Mouse (Mus musculus) midbrain, embryonic 13.5 days (tissue): ENCODE results near the gene Crb1. TPM values are rescaled to one million over a fixed set of nuclear protein-coding genes. Genes with fewer than 3 reads are reported as not detected.
"Not testable (repeated sequence)": the region's sequence is repeated elsewhere in the genome, so short reads cannot be mapped to it uniquely, and the experiment has no call there.

Experiments used
- ATAC-seq: fragments of 200-750 bp; cut with Nextera tagmentation; 2 replicates; pipeline ENCODE4 v1.8.0; 2017; ENCODE audit warnings: mild to moderate bottlenecking, moderate TSS enrichment, moderate library complexity
- H3K27ac ChIP-seq: fragments of 300-500 bp; sonication (generic); 2 replicates; pipeline ENCODE4 v1.5.1; 2015; ENCODE audit warnings: inconsistent platforms, mild to moderate bottlenecking, moderate library complexity
- H3K27me3 ChIP-seq: fragments of 300-500 bp; sonication (generic); 2 replicates; pipeline ENCODE4 v1.6.1; 2015; ENCODE audit warnings: mild to moderate bottlenecking, inconsistent platforms
- H3K36me3 ChIP-seq: fragments of 300-500 bp; sonication (generic); 2 replicates; pipeline ENCODE4 v1.6.1; 2015; ENCODE audit warnings: mild to moderate bottlenecking, inconsistent platforms
- H3K4me1 ChIP-seq: fragments of 300-500 bp; sonication (generic); replicated peaks from 2 replicates; pipeline ENCODE4 v1.6.1; 2015; ENCODE audit warnings: inconsistent platforms
- H3K4me2 ChIP-seq: fragments of 300-500 bp; sonication (generic); replicated peaks from 2 replicates; pipeline ENCODE4 v1.6.1; 2015; ENCODE audit warnings: moderate library complexity, mild to moderate bottlenecking, inconsistent platforms
- H3K4me3 ChIP-seq: fragments of 300-500 bp; sonication (generic); replicated peaks from 2 replicates; pipeline ENCODE4 v1.5.1; 2015; ENCODE audit warnings: mild to moderate bottlenecking, inconsistent platforms
- H3K9ac ChIP-seq: fragments of 300-500 bp; sonication (generic); replicated peaks from 2 replicates; pipeline ENCODE4 v1.6.1; 2015; ENCODE audit warnings: mild to moderate bottlenecking, inconsistent platforms
- H3K9me3 ChIP-seq: fragments of 300-500 bp; sonication (generic); 2 replicates; pipeline ENCODE4 v1.6.1; 2016; ENCODE audit warnings: mild to moderate bottlenecking, inconsistent platforms
- WGBS: fragments of 180-500 bp; shearing (Covaris S2); methylation state at CpG from one replicate; pipeline ENCODE4 v1.1.7; 2015; 5-methylcytosine and 5-hydroxymethylcytosine counted together
- polyA plus RNA-seq: library from polyadenylated mRNA; unstranded; fragments of >200 nt; fragmentation: Nextera tagmentation; extraction: Ambion mirVana; gene quantifications from 2 replicates; pipeline ENCODE4 v1.2.1, GENCODE M21; 2015

The Crb1 gene
- polyA plus RNA-seq = 3.1 and 4.0 TPM in 2 replicates

DNA sequence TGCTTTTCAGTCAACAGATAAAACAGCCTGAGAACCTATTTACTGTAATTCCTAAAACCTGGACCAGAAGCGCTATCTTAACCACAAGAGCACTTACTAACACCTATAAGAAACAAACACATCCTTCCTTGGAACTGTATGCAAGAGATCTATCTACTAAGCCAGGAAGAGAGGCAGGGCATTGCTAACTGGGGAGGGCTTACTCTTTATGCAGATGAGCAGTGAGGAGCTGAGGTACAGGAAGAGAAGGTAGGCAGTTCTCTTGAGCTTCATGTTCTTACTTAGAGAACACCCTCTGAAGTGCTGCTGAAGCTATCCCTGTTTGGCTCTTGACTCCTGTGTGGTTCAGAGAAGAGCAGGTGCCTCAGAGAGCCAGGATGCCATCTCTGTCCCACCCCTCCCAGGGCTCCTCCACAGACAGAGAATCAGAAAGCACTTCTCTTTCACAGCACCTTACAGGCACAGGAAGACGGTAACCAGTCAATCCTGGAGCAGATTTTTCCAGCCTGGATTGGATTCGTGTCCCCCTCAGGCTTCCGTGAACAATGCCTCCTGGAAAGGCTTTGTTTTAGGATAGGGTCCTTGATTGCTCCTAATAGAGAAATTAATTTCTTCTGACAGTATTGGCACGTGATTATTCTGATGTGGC, at the start of gene Crb1:
TSS of gene Crb1 (minus strand) at position 463 of the 649 bp plus-strand sequence.
- Histone ChIP-seq H3K9me3 (no peaks in the 10 kb centered on the region), H3K4me1 (peaks cover 27% of the 10 kb centered on the region), H3K36me3 (no peaks in the 10 kb centered on the region), H3K27me3 (0 out of 2 replicates have a peak, but pooled peaks cover 2% of the 10 kb centered on the region), H3K27ac (peak within 1 kb of the TSS; percentile 63), H3K4me2 (peak within 1 kb of the TSS; percentile 53), H3K9ac (peak within 1 kb of the TSS; percentile 53), H3K4me3 (peak within 1 kb of the TSS; percentile 36)
- ATAC-seq = peak; percentile 86
- WGBS = 6% methylated on average over 5 of the region's 5 CpGs

DNA sequence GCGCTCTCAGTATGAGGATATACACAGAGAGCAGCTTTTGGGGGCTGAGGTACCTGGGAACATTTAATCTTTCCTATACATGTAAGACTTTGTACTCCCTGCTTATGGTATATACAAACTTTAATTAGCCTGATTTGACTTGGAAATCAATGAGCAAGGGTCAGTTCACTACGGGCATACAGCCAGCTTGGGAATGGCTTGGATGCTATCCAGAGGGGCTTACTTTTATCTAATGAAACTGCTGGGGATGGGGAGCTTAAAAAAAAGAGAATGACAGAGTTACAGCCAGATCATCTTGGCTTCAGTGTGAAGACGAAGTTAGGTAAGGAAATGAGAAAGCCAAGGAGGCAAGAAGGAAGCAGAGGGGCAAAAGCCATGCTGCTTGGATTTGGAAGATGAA, 48.1 kb upstream of the Crb1 start:
- WGBS = 28% methylated on average over 3 of the region's 3 CpGs
- Histone ChIP-seq H3K9ac (peak overlapping the region; percentile 15), H3K4me3 (peak overlapping the region; percentile 41), H3K36me3 (peaks cover 10% of the 10 kb centered on the region), H3K4me2 (peak overlapping the region; percentile 67), H3K4me1 (peaks cover 45% of the 10 kb centered on the region), H3K27me3 (no peaks in the 10 kb centered on the region), H3K9me3 (no peaks in the 10 kb centered on the region), H3K27ac (0 out of 2 replicates have a peak overlapping the region, but pooled peaks have one; percentile 22)
- no peak for ATAC-seq

GRCm38 (mm10) chr1:139423931-139424330, 47.0 kb upstream of the Crb1 start:
- Histone ChIP-seq H3K27ac (no peak overlapping the region), H3K4me2 (peak overlapping the region; percentile 65), H3K9ac (peak overlapping the region; percentile 95), H3K36me3 (peaks cover 1% of the 10 kb centered on the region), H3K27me3 (no peaks in the 10 kb centered on the region), H3K9me3 (no peaks in the 10 kb centered on the region), H3K4me3 (peak overlapping the region; percentile 89), H3K4me1 (peaks cover 45% of the 10 kb centered on the region)
- 47% methylated on average over 10 of the region's 10 CpGs for WGBS
- ATAC-seq = no peak

DNA sequence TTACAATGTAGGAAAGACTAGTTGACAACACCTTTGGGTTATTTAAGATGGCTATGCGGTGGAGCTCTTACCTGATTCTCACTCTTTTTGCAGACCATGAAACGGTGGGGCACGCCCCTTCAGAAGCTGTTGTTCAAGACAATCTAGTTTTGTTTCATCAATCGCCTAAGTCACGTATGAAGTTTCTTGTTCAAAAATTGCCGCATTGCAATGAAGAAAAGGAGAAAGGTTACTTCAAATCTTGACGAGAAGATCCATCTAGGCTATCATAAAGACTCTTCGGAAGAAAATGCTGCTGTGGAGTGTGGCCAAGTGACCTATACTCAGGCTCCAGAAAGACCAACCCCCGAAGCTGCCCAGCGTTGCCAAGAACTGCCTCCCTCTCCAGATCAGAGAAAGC, 46.0 kb upstream of the Crb1 start:
- H3K4me1 ChIP-seq = peaks cover 45% of the 10 kb centered on the region
- peak overlapping the region; percentile 93 for H3K27ac ChIP-seq
- no peaks in the 10 kb centered on the region for H3K36me3 ChIP-seq
- H3K9ac ChIP-seq = peak overlapping the region; percentile 95
- no peaks in the 10 kb centered on the region for H3K9me3 ChIP-seq
- WGBS = 22% methylated on average over 10 of the region's 10 CpGs
- H3K4me2 ChIP-seq = peak overlapping the region; percentile 65
- peak overlapping the region; percentile 89 for H3K4me3 ChIP-seq
- no peak for ATAC-seq
- H3K27me3 ChIP-seq = no peaks in the 10 kb centered on the region

GRCm38 (mm10) chr1:139421875-139422791, 45.2 kb upstream of the Crb1 start, which contains the start of gene Zbtb41:
Gene Zbtb41 (plus strand): TSS chr1:139422288.
- ATAC-seq = peak; percentile 98
- Histone ChIP-seq H3K9me3 (no peaks in the 10 kb centered on the region), H3K36me3 (no peaks in the 10 kb centered on the region), H3K27me3 (no peaks in the 10 kb centered on the region), H3K9ac (peak within 1 kb of the TSS; percentile 95), H3K27ac (peak within 1 kb of the TSS; percentile 93), H3K4me1 (peaks cover 41% of the 10 kb centered on the region), H3K4me3 (peak within 1 kb of the TSS; percentile 89), H3K4me2 (peak within 1 kb of the TSS; percentile 65)
- under 1% methylated on average over 79 of the region's 88 CpGs for WGBS

DNA sequence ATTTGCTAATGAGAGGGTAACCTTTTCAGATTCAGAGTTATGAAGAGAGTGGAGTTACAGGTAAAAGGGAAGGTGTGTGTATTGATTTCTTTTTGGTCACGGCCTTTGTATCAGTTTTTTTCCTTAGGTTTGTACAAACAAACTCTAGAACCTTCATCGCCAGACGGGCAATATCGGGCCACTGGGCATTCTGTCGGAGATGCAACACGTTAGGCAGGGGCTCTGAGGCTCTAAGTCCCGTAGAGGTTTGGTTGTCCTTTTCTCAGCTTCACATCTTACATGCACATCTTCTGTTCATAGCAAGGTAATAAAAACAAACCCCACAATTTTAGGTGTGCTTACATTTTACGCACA, 44.6 kb upstream of the Crb1 start:
- peaks cover 36% of the 10 kb centered on the region for H3K4me1 ChIP-seq
- H3K4me3 ChIP-seq = peak overlapping the region; percentile 89
- no peaks in the 10 kb centered on the region for H3K36me3 ChIP-seq
- no peaks in the 10 kb centered on the region for H3K27me3 ChIP-seq
- no peak for ATAC-seq
- 7% methylated on average over 8 of the region's 8 CpGs for WGBS
- peak overlapping the region; percentile 95 for H3K9ac ChIP-seq
- no peaks in the 10 kb centered on the region for H3K9me3 ChIP-seq
- H3K4me2 ChIP-seq = peak overlapping the region; percentile 65
- no peak overlapping the region; the same call in 1 of the 2 replicates for H3K27ac ChIP-seq

- no peak overlapping the region for H3K27ac ChIP-seq
- no peak for ATAC-seq
- 89% methylated on average over 3 of the region's 3 CpGs for WGBS
- H3K4me1 ChIP-seq = no peaks in the 10 kb centered on the region
- no peak overlapping the region for H3K4me3 ChIP-seq
- H3K9me3 ChIP-seq = no peaks in the 10 kb centered on the region
- no peaks in the 10 kb centered on the region for H3K27me3 ChIP-seq
- H3K9ac ChIP-seq = no peak overlapping the region
- H3K4me2 ChIP-seq = no peak overlapping the region
- H3K36me3 ChIP-seq = no peaks in the 10 kb centered on the region
These were observed 36.6 kb upstream of the Crb1 start for GRCm38 (mm10) chr1:139413465-139413864.

GRCm38 (mm10) chr1:139412365-139412764, 35.5 kb upstream of the Crb1 start:
- not testable (repeated sequence) for H3K36me3 ChIP-seq, H3K4me3 ChIP-seq, H3K4me1 ChIP-seq, ATAC-seq, H3K9me3 ChIP-seq, H3K9ac ChIP-seq, H3K27me3 ChIP-seq, H3K27ac ChIP-seq, H3K4me2 ChIP-seq
- WGBS = 77% methylated on average over 2 of the region's 2 CpGs

DNA sequence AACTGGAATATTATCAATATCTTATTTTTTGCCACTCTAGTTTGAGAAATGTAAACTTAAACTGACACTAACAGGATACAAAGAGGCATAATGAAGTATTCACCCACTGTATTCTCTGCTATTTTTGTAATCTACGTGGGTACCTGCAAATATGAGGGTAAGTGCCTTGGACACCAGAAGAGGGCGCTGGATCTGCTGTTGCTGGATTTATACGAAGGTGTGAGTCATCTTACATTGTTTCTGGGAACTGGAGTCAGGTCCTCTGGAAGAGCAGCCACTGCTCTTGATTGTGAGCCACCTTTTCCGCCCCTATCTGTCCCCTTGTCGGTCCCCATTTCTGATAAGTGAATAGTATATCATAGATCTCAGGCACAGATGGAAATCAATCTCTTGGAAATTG, 30.8 kb upstream of the Crb1 start:
- Histone ChIP-seq H3K4me2 (no peak overlapping the region), H3K27ac (no peak overlapping the region), H3K4me3 (no peak overlapping the region), H3K9ac (no peak overlapping the region), H3K27me3 (no peaks in the 10 kb centered on the region), H3K9me3 (no peaks in the 10 kb centered on the region), H3K4me1 (no peaks in the 10 kb centered on the region), H3K36me3 (no peaks in the 10 kb centered on the region)
- no peak for ATAC-seq
- 61% methylated on average over 5 of the region's 5 CpGs for WGBS

GRCm38 (mm10) chr1:139405766-139406165, 28.9 kb upstream of the Crb1 start:
- Histone ChIP-seq H3K27ac (no peak overlapping the region), H3K27me3 (no peaks in the 10 kb centered on the region), H3K4me1 (no peaks in the 10 kb centered on the region), H3K9ac (no peak overlapping the region), H3K9me3 (no peaks in the 10 kb centered on the region), H3K4me2 (no peak overlapping the region), H3K4me3 (no peak overlapping the region), H3K36me3 (no peaks in the 10 kb centered on the region)
- no peak for ATAC-seq

- H3K27me3 ChIP-seq = no peaks in the 10 kb centered on the region
- H3K4me2 ChIP-seq = no peak overlapping the region
- H3K9ac ChIP-seq = no peak overlapping the region
- H3K9me3 ChIP-seq = no peaks in the 10 kb centered on the region
- no peak for ATAC-seq
- WGBS = 76% methylated on average over 1 of the region's 1 CpGs
- no peak overlapping the region for H3K27ac ChIP-seq
- H3K36me3 ChIP-seq = no peaks in the 10 kb centered on the region
- no peaks in the 10 kb centered on the region for H3K4me1 ChIP-seq
- H3K4me3 ChIP-seq = no peak overlapping the region
These were observed 19.7 kb upstream of the Crb1 start for GRCm38 (mm10) chr1:139396589-139396988.

DNA sequence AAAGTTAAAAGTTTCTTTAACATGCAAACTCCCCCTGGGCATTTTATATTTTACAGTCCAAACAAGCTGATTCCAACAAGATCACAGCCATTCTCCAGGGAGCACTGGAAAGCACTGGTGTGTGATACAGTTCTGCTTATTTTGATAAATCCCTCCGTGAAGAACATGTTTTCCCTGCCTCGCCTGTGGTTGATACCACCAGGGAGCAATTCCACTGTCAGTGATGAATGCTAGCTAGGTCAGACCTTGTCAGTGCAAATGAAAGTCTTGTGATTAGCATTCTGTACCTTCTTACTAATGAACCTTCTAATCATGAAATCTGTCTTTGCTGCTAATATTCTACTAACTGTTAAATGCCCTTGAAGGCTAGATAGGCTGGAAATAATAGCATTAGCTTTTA, 14.8 kb upstream of the Crb1 start:
- H3K4me3 ChIP-seq = no peak overlapping the region
- ATAC-seq = no peak
- no peaks in the 10 kb centered on the region for H3K27me3 ChIP-seq
- no peaks in the 10 kb centered on the region for H3K36me3 ChIP-seq
- no peaks in the 10 kb centered on the region; the same call in 1 of the 2 replicates for H3K9me3 ChIP-seq
- H3K9ac ChIP-seq = no peak overlapping the region
- no peak overlapping the region for H3K27ac ChIP-seq
- H3K4me1 ChIP-seq = no peaks in the 10 kb centered on the region
- no peak overlapping the region for H3K4me2 ChIP-seq
- WGBS = 36% methylated on average over 2 of the region's 2 CpGs
